Comparison of ENCODE assay signal across 16 mouse cellular contexts in genomic region chr11:48594429-48594828, GRCm38 (mm10).
DNase-seq lines count a peak whose midpoint lies in the region; ATAC-seq lines count a peak whose summit lies in the region.
"Had no signal": no experiment of that assay in that cellular context is flagged by ENCODE, and none has a peak within 500 bp of the region (broad histone marks: within the 10 kb centered on the region; RNA-seq: fewer than 3 reads in every experiment).

No protein-coding gene starts in this region.

- no peak overlapping the region for H3K27ac ChIP-seq in hindbrain, embryonic 16.5 days (ENCODE audit: low read depth, low read length)
- no peak overlapping the region for H3K27ac ChIP-seq in hindbrain, embryonic 10.5 days
- H3K27ac ChIP-seq in midbrain, embryonic 13.5 days, result no peak overlapping the region
- no peak overlapping the region for H3K27ac ChIP-seq in midbrain, embryonic 16.5 days (ENCODE audit: low read length)
- H3K27ac ChIP-seq in liver, embryonic 11.5 days (ENCODE audit: low read depth, low read length), result no peak overlapping the region
- H3K27ac ChIP-seq: heart, embryonic 15.5 days had no signal

- H3K4me2 ChIP-seq in hindbrain, embryonic 16.5 days (ENCODE audit: low read length), result no peak overlapping the region
- H3K4me2 ChIP-seq in midbrain, embryonic 13.5 days (replicated peaks), result no peak overlapping the region
- no peak overlapping the region for H3K4me2 ChIP-seq in midbrain, embryonic 16.5 days (ENCODE audit: low read length)
- H3K4me2 ChIP-seq in liver, embryonic 11.5 days, result no peak overlapping the region
- H3K4me2 ChIP-seq: heart, embryonic 15.5 days had no signal

- peak; percentile 3 for DNase-seq in embryo, embryonic 11 days
- DNase-seq in embryo, embryonic 10 days (ENCODE audit: low spot score), result no peak
- DNase-seq in hindbrain, embryonic 10.5 days (ENCODE audit: low spot score), result no peak
- no peak for DNase-seq in right cerebral cortex, postnatal 4 days
- DNase-seq in liver, embryonic 11.5 days (ENCODE audit: low spot score), result no peak
- DNase-seq: adrenal gland, postnatal 25 days; cerebellum, adult 18-20 months; kidney, adult 2 months; lung, postnatal 14 days; retina, postnatal 1 day had no signal

- no peak overlapping the region for H3K9ac ChIP-seq in hindbrain, embryonic 16.5 days (ENCODE audit: low read depth, low read length)
- H3K9ac ChIP-seq in midbrain, embryonic 13.5 days (replicated peaks), result no peak overlapping the region
- H3K9ac ChIP-seq in midbrain, embryonic 16.5 days (ENCODE audit: low read depth, low read length), result no peak overlapping the region
- H3K9ac ChIP-seq in liver, embryonic 11.5 days (ENCODE audit: low read depth, low read length), result no peak overlapping the region
- H3K9ac ChIP-seq: heart, embryonic 15.5 days had no signal

- H3K4me1 ChIP-seq in hindbrain, embryonic 16.5 days (ENCODE audit: control insufficient read depth, insufficient read depth, low read depth, low read length), result no peaks in the 10 kb centered on the region
- H3K4me1 ChIP-seq in hindbrain, embryonic 10.5 days (replicated peaks), result 0 out of 2 replicates have a peak, but pooled peaks cover 2% of the 10 kb centered on the region
- H3K4me1 ChIP-seq in midbrain, embryonic 13.5 days (replicated peaks), result no peaks in the 10 kb centered on the region
- H3K4me1 ChIP-seq in midbrain, embryonic 16.5 days (ENCODE audit: control insufficient read depth, insufficient read depth, low read length), result no peaks in the 10 kb centered on the region
- H3K4me1 ChIP-seq in liver, embryonic 11.5 days (replicated peaks; ENCODE audit: control insufficient read depth, insufficient read depth, low read length), result no peaks in the 10 kb centered on the region
- H3K4me1 ChIP-seq: heart, embryonic 15.5 days; megakaryocyte, embryonic 14.5 days had no signal

- H3K4me3 ChIP-seq in hindbrain, embryonic 16.5 days (ENCODE audit: low read length), result no peak overlapping the region
- no peak overlapping the region for H3K4me3 ChIP-seq in hindbrain, embryonic 10.5 days
- H3K4me3 ChIP-seq in midbrain, embryonic 13.5 days (replicated peaks), result no peak overlapping the region
- H3K4me3 ChIP-seq in midbrain, embryonic 16.5 days (ENCODE audit: low read depth, low read length), result no peak overlapping the region
- H3K4me3 ChIP-seq in liver, embryonic 11.5 days (ENCODE audit: low read depth, low read length), result no peak overlapping the region
- H3K4me3 ChIP-seq: heart, embryonic 15.5 days; megakaryocyte, embryonic 14.5 days had no signal

- H3K27me3 ChIP-seq in hindbrain, embryonic 16.5 days (replicated peaks; ENCODE audit: control insufficient read depth, insufficient read depth, low read length), result no peaks in the 10 kb centered on the region
- no peaks in the 10 kb centered on the region for H3K27me3 ChIP-seq in hindbrain, embryonic 10.5 days (ENCODE audit: insufficient read depth, poor library complexity, severe bottlenecking)
- H3K27me3 ChIP-seq in midbrain, embryonic 13.5 days, result no peaks in the 10 kb centered on the region
- no peaks in the 10 kb centered on the region for H3K27me3 ChIP-seq in midbrain, embryonic 16.5 days (ENCODE audit: control insufficient read depth, insufficient read depth, low read depth, low read length)
- no peaks in the 10 kb centered on the region for H3K27me3 ChIP-seq in liver, embryonic 11.5 days (replicated peaks; ENCODE audit: control insufficient read depth, insufficient read depth, low read length)
- H3K27me3 ChIP-seq: heart, embryonic 15.5 days; megakaryocyte, embryonic 14.5 days had no signal

- no peaks in the 10 kb centered on the region for H3K36me3 ChIP-seq in hindbrain, embryonic 16.5 days (ENCODE audit: control insufficient read depth, insufficient read depth, low read length)
- no peaks in the 10 kb centered on the region for H3K36me3 ChIP-seq in hindbrain, embryonic 10.5 days
- no peaks in the 10 kb centered on the region for H3K36me3 ChIP-seq in midbrain, embryonic 13.5 days
- no peaks in the 10 kb centered on the region for H3K36me3 ChIP-seq in midbrain, embryonic 16.5 days (ENCODE audit: control insufficient read depth, insufficient read depth, low read length)
- no peaks in the 10 kb centered on the region for H3K36me3 ChIP-seq in liver, embryonic 11.5 days (ENCODE audit: control insufficient read depth, insufficient read depth, low read length)
- H3K36me3 ChIP-seq: G1E; heart, embryonic 15.5 days had no signal

- 33% methylated on average over 5 of the region's 5 CpGs for WGBS in hindbrain, embryonic 16.5 days
- 37% methylated on average over 5 of the region's 5 CpGs for WGBS in hindbrain, embryonic 10.5 days
- 19% methylated on average over 5 of the region's 5 CpGs for WGBS in midbrain, embryonic 13.5 days
- WGBS in midbrain, embryonic 16.5 days, result 24% methylated on average over 5 of the region's 5 CpGs
- 28% methylated on average over 5 of the region's 5 CpGs for WGBS in liver, embryonic 11.5 days

- ATAC-seq in hindbrain, embryonic 16.5 days, result 0 out of 2 replicates have a peak, but pooled peaks have one; percentile 27
- 0 out of 2 replicates have a peak, but pooled peaks have one; percentile 17 for ATAC-seq in midbrain, embryonic 13.5 days
- ATAC-seq in midbrain, embryonic 16.5 days, result no peak
- no peak for ATAC-seq in liver, embryonic 11.5 days (replicated peaks; ENCODE audit: low FRiP score)

- H3K9me3 ChIP-seq in hindbrain, embryonic 16.5 days (ENCODE audit: control insufficient read depth, low read length), result no peaks in the 10 kb centered on the region
- no peaks in the 10 kb centered on the region for H3K9me3 ChIP-seq in hindbrain, embryonic 10.5 days
- no peaks in the 10 kb centered on the region for H3K9me3 ChIP-seq in midbrain, embryonic 13.5 days
- H3K9me3 ChIP-seq in midbrain, embryonic 16.5 days (replicated peaks; ENCODE audit: control insufficient read depth, low read length, poor library complexity, severe bottlenecking), result no peaks in the 10 kb centered on the region
- no peaks in the 10 kb centered on the region for H3K9me3 ChIP-seq in liver, embryonic 11.5 days (ENCODE audit: control insufficient read depth, low read length)
- H3K9me3 ChIP-seq: G1E; heart, embryonic 15.5 days; megakaryocyte, embryonic 14.5 days had no signal

Comparison
In these comparisons a context has a peak if more than half of its experiments do, and no peak if none do; other contexts are left out.
1. ATAC-seq: peak in hindbrain, embryonic 16.5 days (single experiment) and midbrain, embryonic 13.5 days (single experiment); none in midbrain, embryonic 16.5 days (single experiment) and liver, embryonic 11.5 days (single experiment).